Mouse (Mus musculus) kidney, adult 2 months (tissue): ENCODE results near the gene Dgke.

Experiments used
- CTCF ChIP-seq: fragments of 200-500 bp; conservative IDR thresholded peaks from 2 replicates; pipeline ENCODE4 v1.5.1; 2011; ENCODE audit warnings: low read depth, mild to moderate bottlenecking, control low read depth, low read length, moderate library complexity, mixed read lengths; ENCODE audit not compliant: insufficient read depth, insufficient read length
- POLR2A ChIP-seq: fragments of 200-500 bp; IDR thresholded peaks from one replicate; pipeline ENCODE4 v1.6.1; 2011; ENCODE audit warnings: low read depth, low read length, control low read depth

GRCm38 (mm10) chr11:89028871-89029405 is 37.7 kb downstream of the Dgke start:
- TF ChIP-seq CTCF (no peak), POLR2A (no peak)
